ENCODE assay signal across 18 mouse cellular contexts in the genomic region with DNA sequence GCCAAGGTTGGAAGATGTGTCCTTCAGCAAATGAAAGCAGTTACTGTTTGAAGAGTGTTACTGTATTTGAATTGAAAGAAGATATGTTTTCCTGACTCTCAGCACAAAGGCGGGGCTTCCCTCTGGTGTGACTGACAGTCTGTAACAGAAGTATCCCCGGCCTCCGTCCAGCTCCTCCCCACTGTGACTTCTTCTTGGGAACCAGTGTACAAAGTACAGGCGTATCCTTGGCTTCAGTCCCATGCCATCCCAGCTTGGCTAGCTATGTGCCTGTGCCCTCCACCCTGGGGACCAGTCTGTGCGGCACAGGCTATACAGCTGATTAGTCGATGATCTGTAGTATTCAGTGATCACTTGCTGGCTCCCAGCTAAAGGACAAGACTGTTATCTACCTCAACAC.
DNase-seq lines count a peak whose midpoint lies in the region; ATAC-seq lines count a peak whose summit lies in the region.
"Had no signal": no experiment of that assay in that cellular context is flagged by ENCODE, and none has a peak within 500 bp of the region (broad histone marks: within the 10 kb centered on the region; RNA-seq: fewer than 3 reads in every experiment).

No protein-coding gene starts in this region.

- H3K4me3 ChIP-seq in hindbrain, embryonic 16.5 days (ENCODE audit: low read length), result no peak overlapping the region
- H3K4me3 ChIP-seq in hindbrain, embryonic 13.5 days, result no peak overlapping the region
- H3K4me3 ChIP-seq: embryonic facial prominence, embryonic 13.5 days; forebrain, embryonic 10.5 days; liver, embryonic 15.5 days had no signal

- no peaks in the 10 kb centered on the region for H3K4me1 ChIP-seq in hindbrain, embryonic 16.5 days (ENCODE audit: control insufficient read depth, insufficient read depth, low read depth, low read length)
- no peaks in the 10 kb centered on the region for H3K4me1 ChIP-seq in hindbrain, embryonic 13.5 days (replicated peaks)
- H3K4me1 ChIP-seq: liver, embryonic 15.5 days had no signal

- H3K27ac ChIP-seq in hindbrain, embryonic 16.5 days (ENCODE audit: low read depth, low read length), result no peak overlapping the region
- H3K27ac ChIP-seq in hindbrain, embryonic 13.5 days, result no peak overlapping the region
- H3K27ac ChIP-seq: embryonic facial prominence, embryonic 13.5 days; forebrain, embryonic 10.5 days; liver, embryonic 15.5 days had no signal

- H3K4me2 ChIP-seq in hindbrain, embryonic 16.5 days (ENCODE audit: low read length), result no peak overlapping the region
- H3K4me2 ChIP-seq in hindbrain, embryonic 13.5 days, result no peak overlapping the region
- H3K4me2 ChIP-seq: embryonic facial prominence, embryonic 13.5 days; heart, embryonic 11.5 days; liver, embryonic 15.5 days had no signal

- intact Hi-C loops in heart, postnatal 10 days (cut with DNase I), result no loop called here

- DNase-seq in cerebellum, adult 11 months, result peak; percentile 4
- no peak for DNase-seq in cerebellum, adult 11-12 months
- DNase-seq in kidney, adult 8-10 months, result peak; percentile 64 to 81
- peak; percentile 83 to 84 for DNase-seq in kidney, postnatal 36 days
- DNase-seq in heart, postnatal 10 days, result no peak
- DNase-seq in layer of hippocampus, postnatal 36 days, result no peak
- DNase-seq: adrenal gland, postnatal 25 days; layer of hippocampus, adult 9-11 months; midbrain, embryonic 14.5 days; retina, postnatal 1 day; thymus, adult 18-20 months had no signal

- H3K27me3 ChIP-seq in hindbrain, embryonic 16.5 days (replicated peaks; ENCODE audit: control insufficient read depth, insufficient read depth, low read length), result no peaks in the 10 kb centered on the region
- no peaks in the 10 kb centered on the region for H3K27me3 ChIP-seq in hindbrain, embryonic 13.5 days
- H3K27me3 ChIP-seq: embryonic facial prominence, embryonic 13.5 days; liver, embryonic 15.5 days had no signal

- H3K9me3 ChIP-seq in hindbrain, embryonic 16.5 days (ENCODE audit: control insufficient read depth, low read length), result no peaks in the 10 kb centered on the region
- H3K9me3 ChIP-seq in hindbrain, embryonic 13.5 days, result no peaks in the 10 kb centered on the region
- H3K9me3 ChIP-seq: embryonic facial prominence, embryonic 13.5 days; forebrain, embryonic 10.5 days; liver, embryonic 15.5 days had no signal

- peak; percentile 40; the same call in 1 of the 2 replicates for ATAC-seq in hindbrain, embryonic 16.5 days
- ATAC-seq in hindbrain, embryonic 13.5 days (ENCODE audit: low FRiP score), result no peak
- ATAC-seq: lung, postnatal 0 days had no signal

- H3K9ac ChIP-seq in hindbrain, embryonic 16.5 days (ENCODE audit: low read depth, low read length), result no peak overlapping the region
- no peak overlapping the region for H3K9ac ChIP-seq in hindbrain, embryonic 13.5 days
- H3K9ac ChIP-seq: embryonic facial prominence, embryonic 13.5 days; liver, embryonic 15.5 days had no signal

- 67% methylated on average over 6 of the region's 6 CpGs for WGBS in hindbrain, embryonic 16.5 days
- WGBS in hindbrain, embryonic 13.5 days, result 73% methylated on average over 6 of the region's 6 CpGs

- no peaks in the 10 kb centered on the region for H3K36me3 ChIP-seq in hindbrain, embryonic 16.5 days (ENCODE audit: control insufficient read depth, insufficient read depth, low read length)
- H3K36me3 ChIP-seq in hindbrain, embryonic 13.5 days, result no peaks in the 10 kb centered on the region
- H3K36me3 ChIP-seq: embryonic facial prominence, embryonic 13.5 days; forebrain, embryonic 10.5 days; liver, embryonic 15.5 days had no signal

Comparison
In these comparisons a context has a peak if more than half of its experiments do, and no peak if none do; other contexts are left out.
1. DNase-seq: peak in cerebellum, adult 11 months (single experiment), kidney, adult 8-10 months (2 of 2) and kidney, postnatal 36 days (2 of 2); none in cerebellum, adult 11-12 months (single experiment), heart, postnatal 10 days (0 of 2) and layer of hippocampus, postnatal 36 days (0 of 2).